Mouse (Mus musculus) forebrain, embryonic 16.5 days (tissue): ENCODE data around the gene Wnt6. TPM values are rescaled to one million over a fixed set of nuclear protein-coding genes. Genes with fewer than 3 reads are reported as not detected.
"Not testable (repeated sequence)": the region's sequence is repeated elsewhere in the genome, so short reads cannot be mapped to it uniquely, and the experiment has no call there.

Experiments
- ATAC-seq: fragments of 200-750 bp; cut with Nextera tagmentation; 2 replicates; pipeline ENCODE4 v1.8.0; 2017; ENCODE audit warnings: mild to moderate bottlenecking, moderate library complexity
- H3K27ac ChIP-seq: fragments of 300-500 bp; sonication (generic); 2 replicates; pipeline ENCODE4 v1.5.1; 2014; ENCODE audit warnings: low read length, control low read depth
- H3K27me3 ChIP-seq: fragments of 300-500 bp; sonication (generic); replicated peaks from 2 replicates; pipeline ENCODE4 v1.6.1; 2014; ENCODE audit warnings: low read length; ENCODE audit not compliant: control insufficient read depth, insufficient read depth
- H3K36me3 ChIP-seq: fragments of 300-500 bp; sonication (generic); 2 replicates; pipeline ENCODE4 v1.6.1; 2014; ENCODE audit not compliant: control insufficient read depth, insufficient read depth
- H3K4me1 ChIP-seq: fragments of 300-500 bp; sonication (generic); replicated peaks from 2 replicates; pipeline ENCODE4 v1.6.1; 2014; ENCODE audit warnings: low read length; ENCODE audit not compliant: control insufficient read depth, insufficient read depth
- H3K4me2 ChIP-seq: fragments of 300-500 bp; sonication (generic); 2 replicates; pipeline ENCODE4 v1.6.1; 2014; ENCODE audit warnings: mild to moderate bottlenecking, low read length, control low read depth
- H3K4me3 ChIP-seq: fragments of 300-500 bp; sonication (generic); replicated peaks from 2 replicates; pipeline ENCODE4 v1.5.1; 2014; ENCODE audit warnings: mild to moderate bottlenecking, low read length, control low read depth
- H3K9ac ChIP-seq: fragments of 300-500 bp; sonication (generic); replicated peaks from 2 replicates; pipeline ENCODE4 v1.6.1; 2014; ENCODE audit warnings: low read depth, low read length, control low read depth
- H3K9me3 ChIP-seq: fragments of 300-500 bp; sonication (generic); 2 replicates; pipeline ENCODE4 v1.6.1; 2016; ENCODE audit warnings: low read length; ENCODE audit not compliant: control insufficient read depth
- WGBS: fragments of 180-500 bp; shearing (Covaris S2); extraction: QIAGEN DNeasy Blood & Tissue Kit; methylation state at CpG from one replicate; pipeline ENCODE4 v1.1.7; 2014; 5-methylcytosine and 5-hydroxymethylcytosine counted together
- polyA plus RNA-seq: library from polyadenylated mRNA; unstranded; fragments of >200 nt; fragmentation: Nextera tagmentation; extraction: Ambion mirVana; gene quantifications from 2 replicates; pipeline ENCODE4 v1.2.1, GENCODE M21; 2015

Gene Wnt6
- polyA plus RNA-seq, 1 experiment from 2014 or later: 3.6 TPM

DNA sequence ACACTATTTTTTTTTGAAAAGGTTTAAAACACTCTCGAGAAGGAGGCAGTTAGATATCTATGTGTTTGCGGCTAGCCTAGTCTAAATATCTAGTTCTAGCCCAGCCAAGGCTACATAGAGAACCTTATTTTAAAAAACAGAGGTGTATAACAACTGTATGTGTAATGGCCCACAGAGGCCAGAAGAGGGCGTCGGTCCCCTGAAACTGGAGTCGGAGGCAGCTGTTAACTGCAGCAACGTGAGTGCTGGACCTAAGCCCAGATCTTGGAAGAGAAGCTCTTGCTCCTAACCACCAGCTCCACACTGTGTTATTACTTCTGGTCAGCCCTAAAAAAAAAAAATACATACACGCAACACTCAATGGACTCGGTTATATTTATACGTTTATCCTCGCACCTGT lies 37.3 kb downstream of the Wnt6 start:
- WGBS: 64% methylated on average over 10 of the region's 10 CpGs
- no peaks in the 10 kb centered on the region for H3K9me3 ChIP-seq

DNA sequence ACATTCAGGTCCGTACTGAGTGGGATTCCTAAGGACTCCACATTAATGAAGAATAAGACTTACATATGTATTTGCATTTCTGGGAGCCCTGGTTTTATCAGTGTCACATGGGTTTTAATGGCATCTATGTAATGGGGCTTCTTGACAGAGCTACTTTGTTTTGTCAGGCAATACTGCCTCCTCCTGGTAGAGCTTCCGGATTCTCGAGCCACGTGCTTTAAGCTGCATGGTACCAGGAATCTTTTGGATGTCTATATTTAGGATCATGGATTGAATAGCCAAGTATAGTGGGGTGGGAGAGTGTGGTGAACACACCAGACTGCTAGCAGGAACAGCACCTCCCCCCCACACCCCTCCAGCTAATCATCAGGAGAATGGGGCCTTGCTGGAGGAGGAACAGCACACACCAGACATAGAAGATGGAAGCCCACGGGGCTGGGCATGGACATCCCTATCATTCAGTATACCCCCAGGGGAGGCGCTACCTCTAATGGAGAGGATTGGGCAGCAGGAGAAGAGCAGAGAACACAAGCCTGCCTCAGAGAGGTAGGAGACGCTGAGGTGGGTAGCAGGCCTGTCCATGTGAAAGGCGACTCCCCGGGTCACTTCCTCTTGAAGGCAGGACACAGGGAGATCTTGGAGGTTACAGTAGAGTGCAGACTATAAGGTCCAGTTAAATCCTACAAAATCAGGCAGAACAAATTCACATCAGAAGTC lies 43.4 kb downstream of the Wnt6 start:
- H3K27ac ChIP-seq: no peak overlapping the region
- H3K9me3 ChIP-seq: no peaks in the 10 kb centered on the region
- H3K4me1 ChIP-seq: peaks cover 4% of the 10 kb centered on the region; the same call in 1 of the 2 replicates
- H3K9ac ChIP-seq: no peak overlapping the region
- no peaks in the 10 kb centered on the region for H3K36me3 ChIP-seq
- 80% methylated on average over 9 of the region's 9 CpGs for WGBS
- no peak for ATAC-seq
- no peaks in the 10 kb centered on the region; the same call in 1 of the 2 replicates for H3K27me3 ChIP-seq
- H3K4me3 ChIP-seq: no peak overlapping the region
- no peak overlapping the region for H3K4me2 ChIP-seq

More for the DNA sequence above, 37.3 kb downstream of the Wnt6 start:
- H3K4me2 ChIP-seq: no peak overlapping the region
- no peak overlapping the region for H3K27ac ChIP-seq
- no peak overlapping the region for H3K4me3 ChIP-seq
- H3K9ac ChIP-seq: no peak overlapping the region
- ATAC-seq: no peak
- H3K4me1 ChIP-seq: peaks cover 22% of the 10 kb centered on the region
- peaks cover 42% of the 10 kb centered on the region for H3K27me3 ChIP-seq
- H3K36me3 ChIP-seq: no peaks in the 10 kb centered on the region

DNA sequence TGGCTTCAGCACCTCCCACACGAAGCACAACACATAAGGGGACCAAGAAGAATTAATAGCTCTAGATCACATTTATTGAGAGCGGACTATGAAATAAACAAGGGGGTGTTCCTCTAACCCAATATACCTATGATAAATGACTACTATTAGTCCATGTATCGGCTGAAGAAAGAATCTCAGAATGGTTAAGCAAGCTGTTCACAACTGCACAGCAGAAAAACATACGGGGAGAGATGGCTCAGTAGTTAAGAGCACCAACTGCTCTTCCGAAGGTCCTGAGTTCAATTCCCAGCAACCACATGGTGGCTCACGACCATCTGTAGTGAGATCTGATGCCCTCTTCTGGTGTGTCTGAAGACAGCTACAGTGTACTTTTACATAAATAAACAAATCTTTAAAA lies 44.3 kb downstream of the Wnt6 start:
- WGBS: 92% methylated on average over 6 of the region's 6 CpGs
- H3K4me2 ChIP-seq, H3K9ac ChIP-seq, H3K9me3 ChIP-seq, H3K27ac ChIP-seq, H3K4me3 ChIP-seq, H3K4me1 ChIP-seq, ATAC-seq, H3K36me3 ChIP-seq, H3K27me3 ChIP-seq: not testable (repeated sequence)

DNA sequence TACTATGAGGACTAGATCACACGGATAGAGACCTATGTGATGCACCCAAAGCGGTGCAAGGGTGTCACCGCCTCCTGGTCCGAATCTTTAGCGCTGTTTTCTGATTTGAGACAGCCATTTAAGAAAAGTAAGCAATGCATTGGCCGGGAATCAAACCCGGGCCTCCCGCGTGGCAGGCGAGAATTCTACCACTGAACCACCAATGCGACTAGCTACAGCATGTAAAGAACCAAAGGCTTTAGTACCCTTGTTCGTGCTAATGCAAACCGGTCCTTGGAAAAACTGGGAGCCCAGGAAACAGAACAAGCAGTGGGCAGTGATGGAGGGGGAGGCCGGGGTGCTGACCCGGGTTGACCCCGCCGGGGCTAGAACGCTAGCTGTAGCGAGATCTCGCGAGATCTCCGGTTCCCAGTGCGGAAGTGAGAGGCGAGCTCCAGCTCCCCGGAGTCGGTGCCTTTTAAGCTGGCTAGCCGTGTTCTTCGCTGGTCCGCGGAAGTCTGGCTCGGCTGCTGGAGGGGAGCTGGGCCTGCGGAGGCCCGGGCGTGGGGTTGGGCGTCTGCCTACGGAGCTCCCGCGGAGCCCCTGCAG lies 45.0 kb downstream of the Wnt6 start:
- WGBS: 4% methylated on average over 38 of the region's 38 CpGs
- ATAC-seq: peak; percentile 91
- no peaks in the 10 kb centered on the region for H3K36me3 ChIP-seq

DNA sequence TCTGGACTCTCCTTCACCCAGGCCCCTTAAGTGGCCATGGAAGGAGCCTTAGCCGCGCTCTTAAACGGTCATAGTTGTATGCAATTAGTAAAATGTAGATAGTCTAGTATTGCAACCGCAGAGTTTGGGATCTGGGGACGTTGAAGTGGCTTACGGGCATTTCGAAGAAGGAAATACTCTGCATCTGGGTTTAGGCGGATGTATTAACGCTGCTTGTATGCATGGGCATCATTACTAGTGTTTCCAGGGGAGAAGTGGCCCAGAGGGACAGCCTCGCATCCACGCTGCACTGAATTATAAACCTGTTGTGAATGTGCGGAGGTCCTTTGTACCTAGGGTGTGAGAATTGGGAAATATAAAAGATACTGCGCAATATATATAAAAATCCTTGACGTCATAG lies 45.5 kb downstream of the Wnt6 start:
- 15% methylated on average over 14 of the region's 14 CpGs for WGBS
- peak; percentile 29; the same call in 1 of the 2 replicates for ATAC-seq
- Histone ChIP-seq H3K4me1 (peaks cover 4% of the 10 kb centered on the region; the same call in 1 of the 2 replicates), H3K27me3 (no peaks in the 10 kb centered on the region), H3K9ac (peak overlapping the region; percentile 90), H3K27ac (peak overlapping the region; percentile 90), H3K36me3 (no peaks in the 10 kb centered on the region), H3K9me3 (no peaks in the 10 kb centered on the region), H3K4me2 (peak overlapping the region; percentile 52), H3K4me3 (peak overlapping the region; percentile 64)

More for the DNA sequence above, 45.0 kb downstream of the Wnt6 start:
- peak overlapping the region; percentile 90 for H3K27ac ChIP-seq
- no peaks in the 10 kb centered on the region for H3K9me3 ChIP-seq
- peak overlapping the region; percentile 90 for H3K9ac ChIP-seq
- no peaks in the 10 kb centered on the region for H3K27me3 ChIP-seq
- peak overlapping the region; percentile 52 for H3K4me2 ChIP-seq
- peak overlapping the region; percentile 64 for H3K4me3 ChIP-seq
- H3K4me1 ChIP-seq: peaks cover 4% of the 10 kb centered on the region; the same call in 1 of the 2 replicates

DNA sequence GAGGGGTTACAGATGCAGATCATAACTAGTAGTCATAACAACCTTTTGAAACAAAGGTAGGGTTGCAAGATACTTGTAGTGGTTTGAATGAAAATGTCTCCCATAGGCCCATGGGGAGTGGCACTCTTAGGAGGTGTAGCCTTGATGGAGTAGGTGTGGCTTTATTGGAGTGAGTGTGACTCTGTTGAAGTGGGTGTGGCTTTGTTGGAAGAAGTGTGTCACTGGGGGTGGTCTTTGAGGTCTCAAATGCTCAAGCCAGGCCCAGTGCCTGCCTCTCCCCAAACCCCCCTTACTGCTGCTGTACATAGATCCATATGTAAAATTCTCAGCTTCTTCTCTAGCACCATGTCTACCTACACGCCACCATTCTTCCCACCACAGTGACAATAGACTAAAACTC lies 46.8 kb downstream of the Wnt6 start:
- H3K4me3 ChIP-seq: no peak overlapping the region
- no peaks in the 10 kb centered on the region for H3K36me3 ChIP-seq
- WGBS: 96% methylated on average over 1 of the region's 1 CpGs
- H3K9ac ChIP-seq: no peak overlapping the region
- no peak overlapping the region for H3K4me2 ChIP-seq
- no peaks in the 10 kb centered on the region for H3K27me3 ChIP-seq
- no peaks in the 10 kb centered on the region for H3K9me3 ChIP-seq
- ATAC-seq: no peak
- H3K27ac ChIP-seq: no peak overlapping the region
- H3K4me1 ChIP-seq: peaks cover 4% of the 10 kb centered on the region; the same call in 1 of the 2 replicates

DNA sequence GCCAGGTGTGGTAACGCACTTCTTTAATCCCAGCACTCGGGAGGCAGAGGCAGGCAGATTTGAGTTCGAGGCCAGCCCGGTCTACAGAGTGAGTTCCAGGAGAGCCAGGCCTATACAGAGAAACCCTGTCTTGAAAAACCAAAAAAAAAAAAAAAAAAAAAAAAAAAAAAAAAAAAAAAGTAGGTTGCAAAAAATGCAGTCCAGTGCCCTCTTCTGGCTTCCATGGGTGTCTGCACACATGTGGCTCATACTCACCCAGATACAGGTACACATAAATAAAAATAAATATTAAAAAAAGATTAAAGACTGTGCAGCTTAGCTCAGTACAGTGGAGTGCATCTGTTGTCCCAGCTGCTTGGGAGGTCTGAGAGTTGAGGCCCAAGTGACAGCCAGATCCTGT lies 51.9 kb downstream of the Wnt6 start:
- H3K27me3 ChIP-seq, H3K9me3 ChIP-seq, H3K4me1 ChIP-seq, H3K4me3 ChIP-seq, H3K27ac ChIP-seq, H3K4me2 ChIP-seq, ATAC-seq, H3K36me3 ChIP-seq, H3K9ac ChIP-seq: not testable (repeated sequence)
- 90% methylated on average over 4 of the region's 4 CpGs for WGBS

DNA sequence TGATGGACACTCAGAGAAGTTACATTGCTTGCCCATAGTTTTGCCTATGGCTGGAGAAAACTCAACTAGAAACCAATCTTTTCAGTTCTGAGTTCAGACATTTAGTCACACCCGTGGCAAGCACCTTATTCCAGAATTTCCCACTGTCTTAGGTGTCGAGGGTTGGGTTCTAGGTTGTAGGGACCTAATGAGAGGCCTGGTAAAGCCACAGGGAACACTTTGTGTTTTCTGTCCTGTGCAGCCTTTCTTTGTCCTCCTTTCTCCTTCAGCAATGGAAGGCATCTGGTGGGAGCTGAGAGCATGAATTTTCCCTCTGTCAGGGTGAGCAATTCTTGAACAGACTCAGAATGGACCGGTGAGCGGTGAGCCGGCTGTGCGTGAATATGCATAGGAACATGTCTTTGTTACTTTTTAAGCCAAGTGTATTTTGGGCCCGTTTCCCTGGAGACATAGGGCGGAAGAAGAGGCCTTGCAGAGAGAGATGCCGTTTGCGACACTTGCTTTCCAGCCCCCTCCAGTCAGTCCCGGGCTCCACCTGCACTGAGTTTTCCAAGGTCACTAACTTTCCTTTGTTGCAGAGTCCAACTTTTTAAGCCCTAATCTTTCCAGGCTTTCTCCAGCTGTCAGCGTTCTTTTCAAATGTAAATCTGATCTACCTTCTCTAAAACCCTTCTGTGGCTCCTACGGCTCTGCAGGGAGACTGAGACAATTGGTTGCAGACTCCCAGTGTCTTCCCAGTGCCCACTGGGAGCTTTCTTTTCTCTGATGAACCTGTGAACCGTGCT lies 53.0 kb downstream of the Wnt6 start:
- ATAC-seq: peak; percentile 38; the same call in 1 of the 2 replicates
- no peak overlapping the region for H3K9ac ChIP-seq
- whole genome bisulfite sequencing: 4% methylated on average over 14 of the region's 14 CpGs
- H3K27ac ChIP-seq: peak overlapping the region; percentile 65; the same call in 1 of the 2 replicates
- H3K27me3 ChIP-seq: no peaks in the 10 kb centered on the region
- no peak overlapping the region for H3K4me3 ChIP-seq
- H3K4me1 ChIP-seq: peaks cover 8% of the 10 kb centered on the region
- no peaks in the 10 kb centered on the region for H3K36me3 ChIP-seq
- no peak overlapping the region for H3K4me2 ChIP-seq
- no peaks in the 10 kb centered on the region for H3K9me3 ChIP-seq

DNA sequence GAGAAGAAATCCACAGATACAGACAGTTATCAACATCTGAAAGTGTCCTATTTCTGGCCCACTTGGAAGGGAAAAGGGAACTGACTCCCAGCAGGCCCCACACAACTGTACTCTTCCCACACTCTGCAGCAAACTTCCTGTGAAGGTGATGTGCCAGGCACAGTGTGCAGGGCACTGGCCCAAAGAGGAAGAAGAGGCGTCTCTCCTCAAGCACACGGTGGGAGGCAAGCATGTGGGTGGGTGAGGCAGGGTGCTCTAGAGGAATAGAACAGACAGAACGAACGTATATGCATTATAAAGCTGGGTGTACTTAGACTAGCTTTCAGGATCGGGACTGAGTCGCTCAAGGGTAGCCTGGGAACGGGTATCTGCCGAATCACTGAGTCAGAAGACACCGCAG lies 58.4 kb downstream of the Wnt6 start:
- no peak overlapping the region for H3K4me3 ChIP-seq
- 83% methylated on average over 9 of the region's 9 CpGs for WGBS
- H3K36me3 ChIP-seq: no peaks in the 10 kb centered on the region
- no peak for ATAC-seq
- H3K27ac ChIP-seq: no peak overlapping the region
- no peak overlapping the region for H3K4me2 ChIP-seq
- H3K4me1 ChIP-seq: peaks cover under 1% of the 10 kb centered on the region; the same call in 1 of the 2 replicates
- H3K9ac ChIP-seq: no peak overlapping the region
- H3K9me3 ChIP-seq: no peaks in the 10 kb centered on the region
- no peaks in the 10 kb centered on the region for H3K27me3 ChIP-seq
